Mouse (Mus musculus) urinary bladder, postnatal 4 days (tissue): ENCODE measurements around the gene 4930524B15Rik.
"Not testable (repeated sequence)": the region's sequence is repeated elsewhere in the genome, so short reads cannot be mapped to it uniquely, and the experiment has no call there.

Experiments used
- DNase-seq, 2 experiments: peaks; one replicate each; pipeline ENCODE4 v3.0.0; 2021 to 2022; ENCODE audit warnings: low spot score in 2 of 2

4930524B15Rik gene

DNA sequence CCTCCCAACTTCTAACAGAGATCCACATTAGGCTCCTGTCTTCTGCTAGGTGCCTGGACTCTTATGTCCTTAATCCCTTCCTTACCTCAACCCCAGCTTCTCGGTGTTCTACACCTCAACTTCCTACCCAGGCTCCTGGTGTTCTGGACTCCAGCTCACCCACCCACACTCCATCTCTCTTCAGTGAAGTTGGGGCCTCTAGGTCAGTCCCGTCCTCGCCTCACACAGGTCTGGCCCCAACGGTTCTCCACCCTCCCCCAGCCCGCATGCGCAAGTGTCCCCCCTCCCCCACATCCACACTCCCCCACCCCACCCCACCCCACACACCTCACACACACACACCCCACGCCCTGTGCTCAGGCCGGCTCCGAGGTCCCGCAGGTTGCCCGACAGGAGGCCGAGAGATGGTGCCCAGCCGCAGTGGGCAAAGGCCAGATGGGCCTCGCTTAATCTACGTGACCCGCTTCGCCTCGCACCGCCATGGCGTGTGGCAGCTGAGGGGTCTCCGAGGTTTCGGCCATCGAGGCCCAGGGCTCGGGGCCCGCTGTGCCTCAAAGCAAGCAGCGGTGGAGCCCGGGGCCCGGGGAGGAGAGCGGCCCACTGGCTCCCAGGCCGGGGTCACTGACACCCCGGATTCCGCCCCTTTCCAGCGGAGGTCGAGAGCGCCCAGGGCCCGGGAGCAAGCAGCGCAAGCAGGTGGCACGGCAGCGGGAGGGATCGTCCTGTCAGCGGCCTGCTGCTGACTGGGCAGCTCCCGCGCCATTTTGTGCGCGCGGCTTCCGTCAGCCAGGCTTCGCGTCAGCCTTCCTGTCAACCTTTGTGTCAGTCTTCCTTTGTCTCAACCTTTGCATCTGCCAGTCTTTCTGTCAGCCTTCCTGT is at the start of gene 4930524B15Rik:
Gene 4930524B15Rik (plus strand): TSS at position 337 of the 879 bp plus-strand sequence.
- no peak for DNase-seq

DNA sequence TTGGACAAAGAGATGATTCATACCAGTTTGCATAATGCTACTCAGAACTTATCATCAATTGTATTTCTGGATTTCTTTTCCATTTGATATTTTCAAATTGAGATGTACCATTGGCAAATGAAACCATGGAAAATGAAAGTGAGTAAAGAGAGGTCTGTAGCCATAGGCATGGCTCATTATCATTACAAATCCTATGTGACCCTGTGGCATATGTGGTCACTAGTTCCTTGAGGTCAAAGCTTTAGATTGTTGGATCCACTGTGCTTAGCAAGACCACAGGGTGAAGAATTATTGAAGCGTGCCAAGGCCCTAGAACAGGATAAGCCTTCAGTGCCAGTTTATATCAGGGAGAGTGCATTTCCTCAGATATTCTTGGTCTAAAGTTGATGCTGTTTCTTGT is 47.6 kb upstream of the 4930524B15Rik start:
- no peak for DNase-seq

DNA sequence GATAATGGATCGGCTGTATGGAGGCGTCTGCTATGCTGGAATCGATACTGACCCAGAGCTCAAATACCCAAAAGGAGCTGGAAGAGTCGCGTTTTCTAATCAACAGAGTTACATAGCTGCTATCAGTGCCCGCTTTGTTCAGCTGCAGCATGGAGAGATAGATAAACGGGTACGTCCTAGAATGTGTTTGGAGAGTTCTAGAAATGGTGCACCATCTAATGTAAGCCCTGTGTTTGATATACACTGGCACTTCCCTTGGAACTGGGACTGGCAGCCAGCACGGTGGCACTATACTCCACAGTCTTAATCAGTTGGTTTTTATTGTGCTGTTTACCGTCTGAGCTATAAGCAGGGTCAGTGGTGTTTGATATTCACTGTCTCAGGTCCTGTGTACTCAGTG is 35.3 kb upstream of the 4930524B15Rik start:
- no peak for DNase-seq

DNA sequence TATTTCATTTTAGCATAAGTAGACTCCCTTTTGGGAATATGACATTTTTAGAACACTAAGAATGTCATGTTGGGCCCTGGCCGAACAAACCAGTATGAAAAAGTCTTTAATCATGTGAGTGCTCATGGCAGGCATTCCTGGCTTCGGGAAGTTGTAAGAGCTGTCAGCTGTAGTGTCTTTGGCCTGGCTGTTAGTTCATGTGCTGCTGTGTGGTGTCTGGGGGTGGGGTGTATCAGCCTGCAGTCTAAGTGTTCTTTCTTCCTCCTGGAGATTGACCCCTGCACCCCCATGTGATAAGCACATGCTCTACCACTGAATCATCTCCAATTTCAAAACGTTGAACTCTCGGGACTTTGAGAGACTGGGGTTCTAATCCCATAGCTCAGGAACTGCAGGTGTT is 29.7 kb upstream of the 4930524B15Rik start:
- DNase-seq = no peak

DNA sequence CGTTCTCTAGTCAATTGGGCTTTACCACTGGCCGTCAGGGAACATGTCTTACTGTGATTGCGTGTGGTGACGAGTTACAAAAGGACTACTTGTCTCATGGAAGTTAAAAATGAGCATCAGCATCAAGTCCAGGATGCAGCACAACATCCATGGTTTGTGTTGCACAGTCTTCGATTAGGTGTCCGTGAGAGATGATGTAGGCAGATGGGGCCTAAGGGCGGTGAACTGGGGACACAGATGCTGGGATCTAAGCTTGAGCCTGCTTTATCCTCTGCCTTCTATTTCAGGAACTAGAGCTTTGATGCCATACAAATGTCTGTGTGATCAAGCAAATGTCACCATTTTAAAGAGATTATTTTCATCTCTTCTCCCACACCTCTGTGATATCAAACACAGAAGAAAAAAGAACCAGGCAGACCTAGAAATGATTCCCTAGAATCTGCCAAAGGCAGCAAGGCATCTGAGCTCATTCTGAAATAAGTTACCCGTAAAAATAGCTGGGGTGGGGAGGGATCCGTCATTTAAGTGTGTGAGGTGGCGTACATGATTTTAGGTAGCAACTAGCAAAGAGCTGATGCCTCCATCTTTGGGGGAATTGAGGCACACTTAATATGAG is 28.4 kb upstream of the 4930524B15Rik start:
- no peak for DNase-seq

DNA sequence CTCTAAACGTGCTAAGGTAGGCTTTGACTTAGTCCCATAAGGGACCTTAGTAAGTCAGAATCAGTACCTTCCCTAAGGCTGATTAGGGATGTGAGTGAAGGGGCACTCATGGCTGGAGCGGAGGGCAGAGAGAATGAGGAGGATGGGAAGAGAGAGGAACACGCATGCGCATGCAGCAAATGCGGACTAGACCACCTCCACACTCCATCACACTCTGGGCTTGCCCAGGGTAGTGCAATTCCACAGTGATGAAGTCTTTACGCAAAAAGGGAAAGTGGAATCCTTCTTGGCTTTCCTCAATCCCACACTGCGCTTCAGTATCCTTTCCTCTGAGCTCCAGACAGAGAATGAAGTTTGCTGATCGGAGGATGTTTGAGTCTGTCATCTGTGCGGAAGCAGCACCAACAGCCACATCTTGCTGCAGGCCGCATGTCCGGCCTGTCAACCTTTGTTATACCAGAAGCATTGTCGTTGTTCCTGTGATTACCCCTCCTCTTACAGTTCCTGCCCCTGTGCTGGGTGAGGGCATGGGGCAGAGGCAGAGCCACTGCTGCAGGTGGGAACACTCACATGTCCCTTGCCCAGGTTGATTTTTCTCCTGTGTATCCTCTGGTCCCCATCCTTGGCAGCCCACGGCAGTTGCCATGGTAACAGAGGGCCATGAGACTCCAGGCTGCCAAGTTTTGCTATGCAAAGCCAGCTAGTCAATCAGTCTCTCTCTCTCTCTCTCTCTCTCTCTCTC is 24.3 kb upstream of the 4930524B15Rik start:
- DNase-seq = no peak

DNA sequence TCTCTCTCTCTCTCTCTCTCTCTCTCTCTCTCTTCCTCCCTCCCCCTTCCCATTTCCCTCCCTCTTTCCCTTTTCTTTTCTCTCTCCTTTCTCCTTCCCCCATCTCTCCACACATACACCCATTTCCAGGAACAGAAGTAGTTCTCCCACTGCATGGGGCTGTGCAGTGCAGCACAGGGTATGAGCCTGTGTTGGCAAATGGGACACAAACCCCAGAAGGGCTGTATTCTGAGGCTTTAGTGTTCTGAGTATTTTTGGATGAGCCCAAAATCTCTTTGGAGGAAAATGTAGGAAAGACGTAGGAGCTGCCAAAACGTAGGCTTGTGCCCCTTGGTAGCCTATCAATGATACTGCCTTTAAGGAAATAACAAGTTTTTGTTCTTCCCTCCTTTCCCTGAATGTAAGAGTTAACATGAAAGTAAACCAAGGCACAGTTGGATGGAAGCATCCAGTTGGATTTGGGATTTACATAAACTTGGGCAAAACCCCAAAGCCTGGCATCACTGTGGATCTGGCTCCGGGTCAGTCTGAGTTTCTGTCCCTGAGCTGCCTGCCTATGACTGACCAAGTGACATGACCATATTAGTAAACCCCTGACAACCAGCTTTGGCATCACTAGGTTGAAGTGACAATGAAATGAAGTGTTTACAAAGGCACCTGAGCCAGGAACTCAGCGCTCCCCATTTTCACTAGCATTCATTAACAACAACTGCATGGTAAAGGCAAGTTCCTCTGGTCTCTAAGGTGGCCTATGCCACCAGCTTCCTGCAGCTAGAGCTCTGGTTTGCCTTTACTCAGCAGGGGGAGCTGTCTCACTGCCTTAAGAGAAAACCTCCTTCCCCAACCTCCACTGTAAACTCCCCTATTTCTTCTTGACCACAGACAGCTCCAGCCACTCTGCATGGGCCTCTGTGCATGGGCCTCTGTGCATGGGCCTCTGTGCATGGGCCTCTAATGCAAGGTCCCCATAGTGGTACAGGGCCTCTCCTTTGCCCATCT is 23.5 kb upstream of the 4930524B15Rik start:
- DNase-seq = no peak

DNA sequence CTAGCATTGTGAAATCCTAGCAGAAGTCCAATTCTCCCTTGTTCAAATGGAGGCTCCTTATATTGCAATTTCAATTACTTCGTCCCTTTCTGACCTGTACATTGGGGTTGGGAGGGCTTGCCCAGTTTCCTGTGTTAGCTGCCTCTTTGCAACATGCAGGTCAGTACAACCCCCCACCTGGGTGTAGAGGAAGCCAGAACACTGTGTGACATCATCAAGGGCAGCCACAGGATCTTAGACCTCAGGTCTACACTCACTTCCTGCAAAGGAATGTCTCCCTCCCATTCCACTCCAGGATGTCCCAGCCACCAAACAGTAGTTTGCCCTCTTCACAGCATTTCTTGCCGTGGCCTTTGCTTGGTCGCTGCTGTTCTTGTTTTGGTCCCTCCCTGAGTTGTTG is 19.9 kb upstream of the 4930524B15Rik start:
- no peak for DNase-seq

DNA sequence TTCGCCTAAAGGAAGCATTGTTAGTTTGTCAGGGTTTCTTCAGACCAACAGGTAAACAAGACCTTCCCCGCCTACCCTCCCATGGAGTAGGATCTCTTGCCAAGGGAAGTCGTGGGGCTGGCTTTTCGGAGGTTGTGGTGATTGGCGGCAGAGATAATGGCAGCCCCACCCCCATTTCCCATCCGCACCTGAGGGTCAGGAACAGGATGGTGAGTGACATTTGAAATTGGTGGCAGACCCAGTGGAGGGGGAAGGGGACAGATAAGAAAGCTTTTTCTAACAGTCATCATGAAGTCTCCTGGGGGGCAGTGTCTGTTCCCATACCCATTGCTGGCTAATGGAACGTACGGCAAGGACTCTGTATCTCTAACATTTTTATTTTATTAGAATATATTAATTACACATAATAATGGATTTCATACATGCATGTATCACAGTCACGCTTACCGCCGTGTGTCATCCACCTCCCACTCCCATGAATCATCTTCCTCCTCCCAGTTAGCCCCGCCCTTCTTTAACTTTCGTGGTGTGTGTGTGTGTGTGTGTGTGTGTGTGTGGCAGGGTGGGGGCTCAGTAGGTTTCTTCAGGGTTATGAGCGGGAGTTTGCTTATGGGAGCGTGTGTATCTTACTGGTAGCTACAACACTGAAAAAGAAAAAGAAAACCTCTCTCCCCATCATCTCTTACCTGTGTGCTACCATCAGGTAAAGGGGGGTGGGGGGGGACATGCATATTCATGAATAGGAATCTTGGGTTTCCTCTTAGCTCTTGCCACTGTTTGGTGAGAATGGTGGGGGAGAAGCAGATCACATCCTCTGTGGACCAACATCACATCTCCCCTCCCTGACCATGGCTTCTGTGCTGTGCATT is 16.7 kb upstream of the 4930524B15Rik start:
- no peak for DNase-seq

DNA sequence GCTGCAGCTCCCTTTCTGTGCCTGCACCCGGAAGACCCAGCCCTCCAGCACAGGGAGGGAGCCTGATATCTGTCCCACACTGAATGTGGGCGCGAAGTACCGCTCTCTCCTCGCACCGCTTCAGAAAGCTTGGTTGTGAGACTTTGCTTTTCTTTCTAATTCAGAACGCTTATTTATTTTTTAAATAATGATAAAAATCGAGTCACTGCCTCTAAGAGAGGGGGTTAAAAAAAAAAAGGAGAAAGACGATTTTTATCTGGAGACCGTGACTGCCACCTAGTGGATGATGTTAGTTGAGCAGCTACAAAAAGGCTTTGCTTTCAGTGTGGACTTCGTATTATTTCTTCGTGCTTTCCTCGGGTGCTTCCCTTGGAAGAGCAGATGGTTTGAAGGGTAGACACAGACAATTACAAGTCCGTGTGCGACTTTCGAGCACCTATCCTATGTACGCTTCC is 16.0 kb upstream of the 4930524B15Rik start:
- DNase-seq = no peak

DNA sequence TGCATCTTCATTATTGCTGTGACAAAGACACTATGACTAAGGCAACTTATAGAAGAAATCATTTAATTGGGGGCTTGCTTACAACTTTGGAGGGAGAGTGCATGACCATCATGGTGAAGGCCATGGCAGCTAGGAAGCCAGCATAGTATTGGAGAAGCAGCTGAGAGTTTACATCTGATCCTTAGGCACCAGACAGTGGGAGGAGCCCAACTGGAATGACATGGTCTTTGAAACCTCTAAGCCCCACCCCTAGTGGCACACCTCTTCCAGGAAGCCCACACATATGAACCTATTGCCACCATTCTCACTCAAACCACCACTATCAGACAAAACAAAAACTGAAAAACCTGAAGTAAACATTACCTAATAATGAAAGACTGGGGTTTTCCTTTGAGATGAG is 5.3 kb upstream of the 4930524B15Rik start:
- DNase-seq = no peak

DNA sequence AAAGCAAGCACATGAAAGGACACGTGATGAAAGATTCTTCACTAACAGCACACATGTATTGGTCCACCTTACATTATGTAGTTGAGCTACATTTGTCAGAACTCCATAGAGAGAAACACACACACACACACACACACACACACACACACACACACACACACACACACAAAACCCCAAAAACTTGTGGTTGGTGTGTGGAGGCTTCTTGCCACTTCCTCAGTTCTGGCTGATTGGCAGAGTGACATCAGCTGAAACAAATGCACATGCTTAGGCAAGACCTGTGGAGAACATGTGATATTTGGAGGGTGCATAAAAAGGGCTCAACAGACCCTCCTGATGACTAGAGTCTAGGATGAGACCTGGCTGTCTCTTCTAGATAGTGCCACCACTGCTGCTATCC is 1.4 kb upstream of the 4930524B15Rik start:
- no peak for DNase-seq

DNA sequence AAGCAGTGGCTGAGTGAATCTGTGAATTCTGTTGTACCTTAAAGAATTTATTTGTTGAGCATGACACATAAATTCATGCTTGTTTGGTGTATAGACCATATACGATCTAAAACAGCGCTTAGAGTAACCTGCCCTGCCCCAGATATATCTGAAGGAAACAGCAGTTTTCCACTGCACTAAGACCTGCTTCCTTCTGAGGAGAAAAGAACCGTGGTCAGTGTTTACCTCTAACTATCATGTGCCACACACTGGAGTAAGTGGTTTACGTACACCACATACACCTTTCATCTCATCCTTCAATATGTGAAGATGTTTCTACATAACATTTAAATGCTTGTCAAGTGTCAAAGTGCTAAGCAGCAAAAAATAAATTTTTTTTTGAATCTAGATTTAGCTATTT is 8.7 kb downstream of the 4930524B15Rik start:
- no peak for DNase-seq

DNA sequence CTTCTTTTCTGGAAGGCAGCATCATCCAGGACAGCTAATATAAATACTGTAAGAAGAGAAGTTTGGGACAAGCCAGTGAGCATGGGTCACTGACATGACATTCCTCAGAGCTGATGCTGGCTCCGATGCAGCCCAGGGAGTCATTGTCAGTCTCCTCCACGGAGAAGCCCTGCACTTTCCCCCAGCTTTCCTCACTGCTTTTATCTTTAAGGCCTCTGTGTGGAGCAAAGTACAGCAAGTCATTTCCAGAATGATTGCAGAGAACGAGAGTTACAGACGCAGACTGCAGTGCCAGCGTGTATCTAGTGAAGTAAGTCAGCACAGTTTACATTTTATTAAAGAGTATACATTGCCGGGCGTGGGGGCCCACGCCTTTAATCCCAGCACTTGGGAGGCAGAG is 9.4 kb downstream of the 4930524B15Rik start:
- DNase-seq = no peak

DNA sequence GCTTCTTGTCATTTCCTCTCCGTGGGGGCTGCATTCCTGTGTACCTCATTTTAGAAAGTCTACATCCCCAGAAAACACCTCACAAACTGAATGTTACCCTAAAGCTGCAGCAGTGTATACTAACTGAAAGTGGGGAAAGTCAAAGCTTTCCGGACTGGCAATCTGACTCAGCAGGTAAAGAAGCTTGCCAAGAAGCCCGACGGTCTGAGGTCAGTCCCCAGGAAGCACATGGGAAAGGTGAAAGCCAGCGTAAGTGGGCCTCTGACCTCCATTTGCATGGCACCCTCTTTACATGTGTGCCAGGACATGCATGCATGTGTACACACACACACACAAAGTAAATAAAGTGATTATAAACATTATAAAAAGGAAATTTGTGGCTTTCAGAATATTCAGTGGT is 10.3 kb downstream of the 4930524B15Rik start:
- no peak for DNase-seq

DNA sequence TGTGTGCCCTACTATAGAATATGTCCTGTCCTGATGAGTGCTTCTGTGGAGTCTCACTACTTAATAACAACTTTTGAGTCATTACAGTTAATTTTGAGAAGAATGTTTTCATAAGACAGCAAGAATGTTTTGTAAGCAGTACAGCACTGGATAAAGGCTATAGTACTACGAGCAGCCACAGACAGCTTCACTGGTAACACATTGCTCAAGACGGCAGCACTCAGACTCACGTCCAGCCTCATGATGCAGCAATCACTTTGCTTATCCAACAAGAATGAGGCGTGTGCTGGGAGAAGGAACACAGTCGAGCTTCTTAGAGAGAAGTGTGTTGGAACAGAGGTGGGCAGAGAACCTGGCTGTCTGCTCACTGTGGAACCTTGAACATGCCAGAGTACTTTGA is 10.7 kb downstream of the 4930524B15Rik start:
- DNase-seq = no peak

DNA sequence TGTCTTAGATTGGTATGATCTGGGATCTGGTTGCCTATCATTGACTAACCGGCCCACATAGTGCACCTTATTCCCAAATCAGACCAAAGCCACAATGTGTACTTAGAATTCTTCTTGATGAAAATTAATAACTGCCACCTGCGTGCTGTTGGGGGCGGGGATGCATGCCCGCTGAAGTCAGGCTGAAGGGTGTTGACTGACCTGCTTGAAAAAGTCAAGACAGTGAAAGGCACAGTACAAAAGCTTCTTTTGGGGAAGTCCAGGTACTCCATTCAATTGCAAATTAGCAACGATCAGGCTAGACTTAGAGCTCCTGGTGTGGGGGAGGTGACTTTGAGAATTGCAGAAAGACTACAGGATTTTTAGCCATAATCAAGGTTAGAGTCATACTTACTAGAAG is 14.7 kb downstream of the 4930524B15Rik start:
- DNase-seq = not testable (repeated sequence)

DNA sequence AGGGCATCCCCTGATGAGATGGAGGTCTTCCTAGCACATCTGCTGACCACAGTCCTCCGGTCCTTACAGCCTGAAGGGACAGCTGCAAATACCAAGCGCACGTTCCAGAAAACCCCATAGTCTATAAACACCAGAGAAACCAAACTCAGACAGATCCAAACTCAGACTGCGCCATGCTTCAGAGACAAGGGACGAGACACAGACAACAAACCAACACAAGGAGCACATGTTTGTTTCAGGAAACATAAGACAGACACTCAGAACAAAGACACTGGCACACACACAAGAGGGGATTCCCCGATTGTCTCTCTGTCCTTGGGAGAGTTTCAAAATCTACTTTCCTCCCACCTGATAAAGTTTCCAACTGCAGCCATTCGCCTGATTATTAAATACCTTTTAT is 16.4 kb downstream of the 4930524B15Rik start:
- no peak for DNase-seq

DNA sequence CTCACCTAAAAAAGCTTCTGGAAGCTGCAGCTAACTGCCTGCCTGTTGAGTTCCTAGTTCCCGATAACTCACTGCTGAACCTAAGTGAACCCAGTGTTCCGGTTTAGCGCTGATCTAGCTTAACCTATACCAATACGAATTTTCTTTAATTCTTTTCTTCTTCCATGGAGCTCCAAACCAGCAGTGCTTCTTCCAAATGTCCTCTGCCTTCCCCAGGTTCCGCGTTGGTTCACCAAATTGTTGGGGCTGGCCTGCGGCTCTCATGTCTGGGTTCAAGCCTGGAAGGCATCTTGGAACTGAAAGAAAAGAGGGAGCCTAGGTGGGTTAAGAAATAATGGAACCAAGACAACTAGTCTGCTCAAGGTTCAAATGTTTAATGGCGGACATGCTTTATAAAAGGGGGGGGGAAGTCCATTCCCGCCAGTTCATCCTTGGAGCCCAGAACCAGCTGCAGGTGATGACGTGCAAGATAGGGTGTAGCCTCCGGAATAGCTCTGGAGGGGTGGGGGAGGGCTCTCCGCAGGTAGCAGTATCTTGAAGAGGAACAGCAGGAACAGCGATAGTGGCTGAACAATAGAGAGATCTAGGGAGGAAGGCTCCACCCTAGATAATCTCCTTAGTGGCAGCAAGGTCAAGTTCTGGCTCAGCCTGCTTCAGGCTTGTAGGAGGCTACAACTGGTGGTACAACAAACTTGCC is 17.0 kb downstream of the 4930524B15Rik start:
- DNase-seq = not testable (repeated sequence)

DNA sequence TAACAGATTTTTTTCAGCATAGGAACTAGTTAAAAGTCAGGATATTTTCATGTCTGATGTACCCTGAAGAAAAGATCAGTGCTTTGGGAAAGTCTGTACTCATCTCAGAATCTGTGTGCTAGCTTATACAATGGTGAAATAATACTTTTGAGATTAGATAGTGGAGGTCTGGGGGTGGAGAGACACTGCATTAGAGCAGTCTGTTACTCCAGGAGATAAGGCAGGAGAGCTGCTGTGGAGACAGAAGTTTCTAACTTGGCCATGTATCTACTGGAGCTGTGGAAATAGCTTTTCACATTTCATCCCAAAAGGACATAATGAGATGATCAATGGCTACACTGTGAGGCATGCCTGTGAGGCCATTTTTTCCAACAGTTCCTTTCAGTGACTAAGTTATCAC is 17.9 kb downstream of the 4930524B15Rik start:
- DNase-seq = no peak
